Mouse (Mus musculus): Measurements from ENCODE around the gene Sparc.

Gene Sparc

GRCm38 (mm10) chr11:55365840-55366239 lies 57.1 kb downstream of the Sparc start:
- no peak for DNase-seq (ENCODE audit: low spot score in 2 of 2)

- no peak for DNase-seq (ENCODE audit: low spot score in 2 of 2)
Observed at GRCm38 (mm10) chr11:55365242-55365641, 57.7 kb downstream of the Sparc start.

- DNase-seq (ENCODE audit: low spot score in 2 of 2), result no peak
Observed at GRCm38 (mm10) chr11:55364662-55365061, 58.3 kb downstream of the Sparc start.

GRCm38 (mm10) chr11:55358094-55358783 lies 64.7 kb downstream of the Sparc start:
- no peak for DNase-seq (ENCODE audit: low spot score in 2 of 2)

- DNase-seq (ENCODE audit: low spot score in 2 of 2), result no peak
Observed at GRCm38 (mm10) chr11:55356846-55357245, 66.1 kb downstream of the Sparc start.

All from frontal cortex, postnatal 10 days (tissue).